Mouse (Mus musculus) CH12.LX (cell line): Measurements from ENCODE around the gene Kri1. TPM values are rescaled to one million over a fixed set of nuclear protein-coding genes. Genes with fewer than 3 reads are reported as not detected.

Experiments
- DNase-seq: peaks from one replicate; pipeline ENCODE4 v3.0.0-alpha.2; 2013; ENCODE audit errors: extremely low read depth
- H3K27ac ChIP-seq: 2 replicates; pipeline ENCODE4 v1.5.1; 2012; ENCODE audit warnings: low read depth, mild to moderate bottlenecking, control low read depth, moderate library complexity; ENCODE audit not compliant: insufficient read depth
- H3K27me3 ChIP-seq: replicated peaks from 2 replicates; pipeline ENCODE3; 2012; ENCODE audit warnings: inconsistent platforms
- H3K36me3 ChIP-seq, 2 experiments: replicated peaks in 1 of 2; 2 replicates each; pipeline versions ENCODE3 to v1.6.1; 2012; ENCODE audit warnings: inconsistent platforms in 1 of 2, low read length in 1 of 2, mild to moderate bottlenecking in 1 of 2, mixed read lengths in 1 of 2, moderate library complexity in 1 of 2; ENCODE audit not compliant: control insufficient read depth in 1 of 2, insufficient read depth in 1 of 2
- H3K4me1 ChIP-seq, 2 experiments: 2 replicates each; pipeline ENCODE4 v1.6.1; 2012; ENCODE audit warnings: inconsistent platforms in 1 of 2, moderate library complexity in 1 of 2; ENCODE audit not compliant: insufficient read depth in 2 of 2, control insufficient read depth in 1 of 2
- H3K4me2 ChIP-seq: 2 replicates; pipeline ENCODE4 v1.6.1; 2012; ENCODE audit warnings: low read depth, mild to moderate bottlenecking, control low read depth; ENCODE audit not compliant: poor library complexity, insufficient read depth, severe bottlenecking
- H3K4me3 ChIP-seq, 3 experiments: fragments of 150-350 bp in 1 of 3; sonication (generic) in 1 of 3; replicated peaks in 1 of 3; 2 replicates each; pipeline versions ENCODE3 to v1.5.1; 2011 to 2012; ENCODE audit warnings: low read depth in 2 of 3, low read length in 2 of 3, mild to moderate bottlenecking in 2 of 3, moderate library complexity in 2 of 3, control low read depth in 1 of 3, improper control_type of control experiment in 1 of 3, inconsistent platforms in 1 of 3, mixed read lengths in 1 of 3; ENCODE audit not compliant: poor library complexity in 1 of 3
- H3K79me2 ChIP-seq: replicated peaks from 2 replicates; pipeline ENCODE4 v1.6.1; 2012; ENCODE audit warnings: mild to moderate bottlenecking, moderate library complexity; ENCODE audit not compliant: control insufficient read depth, poor library complexity, insufficient read depth, severe bottlenecking; ENCODE audit errors: extremely low read depth
- H3K9ac ChIP-seq: 2 replicates; pipeline ENCODE4 v1.6.1; 2012; ENCODE audit warnings: low read depth, mild to moderate bottlenecking, control low read depth, moderate library complexity; ENCODE audit not compliant: insufficient read depth
- H3K9me3 ChIP-seq: replicated peaks from 2 replicates; pipeline ENCODE3; 2012; ENCODE audit warnings: low read length, inconsistent platforms, mixed read lengths
- BHLHE40 ChIP-seq: IDR thresholded peaks from 2 replicates; pipeline ENCODE4 v1.6.1; 2011; ENCODE audit warnings: mild to moderate bottlenecking, low read depth, low read length, improper control_type of control experiment
- ELF1 ChIP-seq: IDR thresholded peaks from 2 replicates; pipeline ENCODE4 v1.6.1; 2014; ENCODE audit warnings: low read depth, mild to moderate bottlenecking, inconsistent platforms, low read length, improper control_type of control experiment
- IRF4 ChIP-seq: IDR thresholded peaks from 2 replicates; pipeline ENCODE4 v1.6.1; 2014; ENCODE audit warnings: low read depth, mild to moderate bottlenecking, inconsistent platforms, low read length, improper control_type of control experiment
- MAX ChIP-seq: IDR thresholded peaks from 2 replicates; pipeline ENCODE4 v1.6.1; 2011; ENCODE audit warnings: low read length, improper control_type of control experiment
- MEF2A ChIP-seq: IDR thresholded peaks from 2 replicates; pipeline ENCODE4 v1.6.1; 2014; ENCODE audit warnings: low read depth, mild to moderate bottlenecking, inconsistent platforms, low read length, improper control_type of control experiment, borderline replicate concordance
- NELFE ChIP-seq: IDR thresholded peaks from 2 replicates; pipeline ENCODE4 v1.6.1; 2011; ENCODE audit warnings: low read depth, low read length, improper control_type of control experiment
- NRF1 ChIP-seq: IDR thresholded peaks from 2 replicates; pipeline ENCODE4 v1.6.1; 2014; ENCODE audit warnings: low read depth, mild to moderate bottlenecking, inconsistent platforms, low read length, improper control_type of control experiment, moderate library complexity
- PAX5 ChIP-seq: IDR thresholded peaks from 2 replicates; pipeline ENCODE4 v1.6.1; 2012; ENCODE audit warnings: low read length, inconsistent platforms, mixed read lengths
- RAD21 ChIP-seq: IDR thresholded peaks from 2 replicates; pipeline ENCODE4 v1.6.1; 2011; ENCODE audit warnings: low read depth, mild to moderate bottlenecking, low read length, improper control_type of control experiment, moderate library complexity
- TBP ChIP-seq: conservative IDR thresholded peaks from 2 replicates; pipeline ENCODE4 v1.6.1; 2011; ENCODE audit warnings: low read depth, low read length, improper control_type of control experiment
- USF1 ChIP-seq: IDR thresholded peaks from 2 replicates; pipeline ENCODE4 v1.6.1; 2014; ENCODE audit warnings: low read depth, mild to moderate bottlenecking, inconsistent platforms, low read length, improper control_type of control experiment
- ZC3H11A ChIP-seq: IDR thresholded peaks from 2 replicates; pipeline ENCODE4 v1.6.1; 2012; ENCODE audit warnings: low read depth, mild to moderate bottlenecking, inconsistent platforms, low read length, improper control_type of control experiment
- ZMIZ1 ChIP-seq: IDR thresholded peaks from 2 replicates; pipeline ENCODE4 v1.6.1; 2012; ENCODE audit warnings: low read depth, mild to moderate bottlenecking, inconsistent platforms, low read length, improper control_type of control experiment
- dilution Hi-C: fragments of 300-500 bp; cut with MboI; formaldehyde crosslinking; loops from 2 replicates; pipeline ENCODE4 v1.14.3; 2020; ENCODE audit warnings: low sequenced_read_pairs; ENCODE audit not compliant: extremely low pct_unique_long_range_greater_than_20kb, extremely low pct_ligation_motif_present
- in situ Hi-C: fragments of 300-500 bp; cut with MboI; formaldehyde crosslinking; loops from 3 replicates; pipeline ENCODE4 v1.14.3; 2019; ENCODE audit warnings: low sequenced_read_pairs, low pct_ligation_motif_present, low pct_unique_long_range_greater_than_20kb, mixed read lengths
- polyA plus RNA-seq: library from polyadenylated mRNA; unstranded; fragments of >175 nt; gene quantifications from 2 replicates; pipeline ENCODE4 v1.2.1, GENCODE M21; 2012; ENCODE audit warnings: low read depth; ENCODE audit not compliant: insufficient read length
- total RNA-seq, 2 experiments: library from RNA; depleted of rRNA; stranded (reverse); fragments of 300-350 nt in 1 of 2; fragments of >200 nt in 1 of 2; gene quantifications; 2 replicates each; pipeline ENCODE4 v1.2.3; 2012 to 2014

Kri1 gene
- total and polyA plus RNA-seq, 3 experiments, result 28.8 to 57.1 (median 55.5) TPM

DNA sequence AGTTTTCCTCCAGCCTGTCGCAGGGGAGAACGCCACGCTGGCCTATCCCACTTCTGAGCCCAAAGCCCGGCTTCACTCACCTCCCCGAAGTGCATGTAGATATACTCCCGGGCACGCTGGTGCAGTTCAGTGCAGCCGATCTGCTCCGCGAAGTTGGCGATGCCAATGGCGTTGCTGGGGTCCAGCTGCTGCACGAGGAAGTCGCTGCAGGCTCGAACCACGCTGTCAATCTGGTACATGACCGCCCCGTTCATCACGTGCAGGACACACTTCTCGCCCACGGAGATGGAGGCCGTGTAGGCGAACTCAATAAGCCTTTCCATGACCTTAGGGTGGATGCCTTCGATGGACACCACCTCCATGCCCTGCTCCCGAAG lies 50.8 kb downstream of the Kri1 start:
- H3K9me3 ChIP-seq, result no peaks in the 10 kb centered on the region
- no peak for DNase-seq
- peak overlapping the region; percentile 89 for H3K4me2 ChIP-seq
- TF ChIP-seq USF1, result no peak
- no peak for TF ChIP-seq NRF1
- no peak for TF ChIP-seq MEF2A
- peak; percentile 79 for TF ChIP-seq BHLHE40
- TF ChIP-seq NELFE, result no peak
- H3K27ac ChIP-seq, result 0 out of 2 replicates have a peak overlapping the region, but pooled peaks have one; percentile 1
- peaks cover 17 to 35% of the 10 kb centered on the region in 2 experiments for H3K4me1 ChIP-seq
- peaks cover 4% of the 10 kb centered on the region for H3K27me3 ChIP-seq
- H3K36me3 ChIP-seq, result peaks cover 17 to 46% of the 10 kb centered on the region in 2 experiments
- peak overlapping the region; percentile 11; the same call in 1 of the 2 replicates for H3K9ac ChIP-seq
- peak overlapping the region; percentile 77 to 98 (median 88) for H3K4me3 ChIP-seq
- peaks cover 18% of the 10 kb centered on the region for H3K79me2 ChIP-seq
- dilution Hi-C loops, result no loop called here
- in situ Hi-C loops, result no loop called here

DNA sequence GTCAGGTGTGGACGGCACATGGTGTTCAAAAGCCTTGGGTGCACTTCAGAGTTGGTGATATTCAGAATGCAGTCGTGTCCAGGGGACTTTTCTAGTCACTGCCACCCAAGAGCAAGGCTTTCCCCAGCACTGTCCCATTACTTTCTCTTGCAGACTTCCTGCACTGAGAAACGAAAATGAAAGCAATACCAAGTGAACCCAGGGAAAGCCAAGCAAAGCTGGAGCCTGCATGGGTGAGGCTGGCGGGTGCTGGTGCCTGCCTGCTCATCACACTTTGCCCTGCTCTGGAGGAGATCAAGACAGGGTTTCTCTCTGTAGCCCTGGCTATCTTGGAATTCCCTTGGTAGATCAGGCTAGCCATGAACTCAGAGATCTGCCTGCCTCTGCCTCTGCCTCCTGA lies 52.4 kb downstream of the Kri1 start:
- dilution Hi-C loops (no loop called here), in situ Hi-C loops (no loop called here)
- Histone ChIP-seq H3K4me1 (peaks cover 17 to 32% of the 10 kb centered on the region in 2 experiments), H3K27me3 (no peaks in the 10 kb centered on the region), H3K9me3 (no peaks in the 10 kb centered on the region), H3K27ac (peak overlapping the region; percentile 68), H3K4me2 (no peak overlapping the region; the same call in 1 of the 2 replicates), H3K9ac (no peak overlapping the region), H3K4me3 (peak overlapping the region in 1 of 3 experiments; percentile 17), H3K79me2 (peaks cover 18% of the 10 kb centered on the region), H3K36me3 (peaks cover 31 to 63% of the 10 kb centered on the region in 2 experiments)
- TF ChIP-seq IRF4, result peak; percentile 56
- TF ChIP-seq NRF1, result no peak
- peak; percentile 30 for DNase-seq

DNA sequence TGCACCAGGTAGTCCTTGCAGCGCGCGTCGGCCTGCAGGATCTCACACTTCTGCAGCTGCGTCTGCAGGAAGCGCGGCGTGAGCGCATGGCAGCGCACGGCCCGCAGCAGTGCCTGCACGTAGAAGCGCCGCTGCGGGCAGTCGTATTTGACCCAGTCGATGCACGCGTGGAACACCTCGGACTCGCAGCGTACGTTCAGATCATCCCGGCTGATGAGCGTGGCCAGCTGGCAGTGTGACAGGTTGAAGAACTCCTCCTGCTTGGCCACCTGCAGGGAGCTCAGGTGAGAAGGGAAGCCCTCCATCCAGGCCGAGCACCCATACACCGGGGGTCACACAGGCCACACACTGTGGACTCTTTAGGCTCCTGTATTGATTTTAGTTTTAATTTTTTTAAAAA lies 54.0 kb downstream of the Kri1 start:
- Histone ChIP-seq H3K4me1 (peaks cover 15 to 26% of the 10 kb centered on the region in 2 experiments), H3K27ac (no peak overlapping the region), H3K79me2 (peaks cover 18% of the 10 kb centered on the region), H3K27me3 (no peaks in the 10 kb centered on the region), H3K4me3 (no peak overlapping the region), H3K36me3 (peaks cover 43 to 78% of the 10 kb centered on the region in 2 experiments), H3K4me2 (no peak overlapping the region), H3K9ac (no peak overlapping the region), H3K9me3 (no peaks in the 10 kb centered on the region)
- dilution Hi-C loops, result no loop called here
- in situ Hi-C loops, result no loop called here
- DNase-seq, result no peak
- no peak for TF ChIP-seq ZMIZ1
- no peak for TF ChIP-seq USF1
- no peak for TF ChIP-seq RAD21
- TF ChIP-seq ELF1, result no peak
- no peak for TF ChIP-seq TBP
- no peak for TF ChIP-seq PAX5
- no peak for TF ChIP-seq MAX
- TF ChIP-seq ZC3H11A, result no peak
